Mouse (Mus musculus) C2C12 (cell line): Measurements from ENCODE around the gene Robo1.

Experiments
- CEBPB ChIP-seq: IDR thresholded peaks from one replicate; pipeline ENCODE4 v1.6.1; 2011; ENCODE audit warnings: low read depth, mild to moderate bottlenecking, control low read depth, moderate library complexity
- CTCF ChIP-seq: IDR thresholded peaks from one replicate; pipeline ENCODE4 v1.5.1; 2011; ENCODE audit not compliant: control insufficient read depth, insufficient read depth, insufficient read length
- MAX ChIP-seq: IDR thresholded peaks from one replicate; pipeline ENCODE4 v1.6.1; 2011; ENCODE audit warnings: mild to moderate bottlenecking, control low read depth
- MYOD1 ChIP-seq: IDR thresholded peaks from one replicate; pipeline ENCODE4 v1.6.1; 2011; ENCODE audit warnings: low read depth; ENCODE audit not compliant: control insufficient read depth, insufficient read length
- MYOG ChIP-seq: IDR thresholded peaks from one replicate; pipeline ENCODE4 v1.6.1; 2011; ENCODE audit not compliant: control insufficient read depth, insufficient read length; ENCODE audit errors: extremely low read depth
- USF1 ChIP-seq: IDR thresholded peaks from one replicate; pipeline ENCODE4 v1.6.1; 2011; ENCODE audit warnings: low read depth, mild to moderate bottlenecking, control low read depth, moderate library complexity

DNA sequence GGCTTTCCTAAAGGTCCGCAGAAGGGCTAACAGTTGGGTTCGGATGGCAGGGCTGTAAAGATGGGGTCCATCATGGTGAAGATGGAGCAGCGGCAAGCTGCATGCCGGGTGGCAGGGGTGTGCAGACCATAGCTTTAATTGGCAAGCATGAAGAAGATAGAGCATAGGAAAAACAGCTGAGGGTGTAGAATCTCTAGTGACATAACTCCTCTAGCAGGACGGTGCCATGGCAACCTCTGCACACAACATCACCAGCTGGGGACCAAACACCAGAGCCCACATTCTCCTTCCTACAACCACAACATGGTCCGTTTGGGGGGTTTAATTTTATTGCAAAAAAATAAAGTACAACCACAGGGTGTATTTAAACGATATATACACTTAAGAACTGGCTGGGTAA, 432.1 kb downstream of the Robo1 start:
- TF ChIP-seq MYOD1 (no peak), CEBPB (no peak), CTCF (no peak), MAX (no peak), MYOG (no peak), USF1 (no peak)
